Mouse (Mus musculus) liver, adult 2 months (tissue): ENCODE data around the gene Fkbp9.

ENCODE experiments used
- CTCF ChIP-seq: fragments of 200-500 bp; IDR thresholded peaks from 2 replicates; pipeline ENCODE4 v1.5.1; 2011; ENCODE audit warnings: low read depth, low read length, control low read depth
- POLR2A ChIP-seq: fragments of 200-500 bp; IDR thresholded peaks from 2 replicates; pipeline ENCODE4 v1.6.1; 2011; ENCODE audit warnings: low read length, control low read depth; ENCODE audit not compliant: insufficient read depth; ENCODE audit errors: extremely low read depth

GRCm38 (mm10) chr6:56848974-56849373, 17.1 kb downstream of the Fkbp9 start:
- TF ChIP-seq POLR2A (no peak), CTCF (no peak)
